Mouse (Mus musculus): ENCODE measurements around the gene Gpc6. TPM values are rescaled to one million over a fixed set of nuclear protein-coding genes. Genes with fewer than 3 reads are reported as not detected.
"Not testable (repeated sequence)": the region's sequence is repeated elsewhere in the genome, so short reads cannot be mapped to it uniquely, and the experiment has no call there.

Gpc6 gene
- polyA plus RNA-seq, 1 experiment from 2014 or later, result 66.2 TPM

- H3K4me2 ChIP-seq, result no peak overlapping the region
- H3K9me3 ChIP-seq (replicated peaks), result no peaks in the 10 kb centered on the region
- H3K27ac ChIP-seq, result no peak overlapping the region
- H3K4me1 ChIP-seq, result no peaks in the 10 kb centered on the region
- H3K36me3 ChIP-seq, result no peaks in the 10 kb centered on the region; the same call in 1 of the 2 replicates
- H3K27me3 ChIP-seq, result no peaks in the 10 kb centered on the region
- no peak overlapping the region for H3K9ac ChIP-seq
- 87% methylated on average over 13 of the region's 13 CpGs for WGBS
- ATAC-seq (replicated peaks; ENCODE audit: low FRiP score), result no peak
- H3K4me3 ChIP-seq (replicated peaks), result no peak overlapping the region
Measured at GRCm38 (mm10) chr14:117435739-117436138, 510.6 kb downstream of the Gpc6 start.

- H3K9me3 ChIP-seq (replicated peaks); H3K27ac ChIP-seq; H3K27me3 ChIP-seq; H3K9ac ChIP-seq; H3K36me3 ChIP-seq; H3K4me3 ChIP-seq (replicated peaks); H3K4me1 ChIP-seq; H3K4me2 ChIP-seq: not testable (repeated sequence)
- peak; percentile 54; the same call in 1 of the 2 replicates for ATAC-seq (replicated peaks; ENCODE audit: low FRiP score)
- WGBS, result 99% methylated on average over 2 of the region's 2 CpGs
Measured at GRCm38 (mm10) chr14:117446675-117447231, 521.6 kb downstream of the Gpc6 start.

GRCm38 (mm10) chr14:117451391-117451991, 526.4 kb downstream of the Gpc6 start:
- H3K36me3 ChIP-seq, result no peaks in the 10 kb centered on the region
- ATAC-seq (replicated peaks; ENCODE audit: low FRiP score), result no peak
- H3K9ac ChIP-seq, result no peak overlapping the region

GRCm38 (mm10) chr14:117452150-117452549, 527.0 kb downstream of the Gpc6 start:
- Histone ChIP-seq H3K4me2 (no peak overlapping the region), H3K9ac (no peak overlapping the region), H3K4me3 (replicated peaks) (no peak overlapping the region), H3K27me3 (no peaks in the 10 kb centered on the region), H3K9me3 (replicated peaks) (no peaks in the 10 kb centered on the region), H3K4me1 (no peaks in the 10 kb centered on the region), H3K36me3 (no peaks in the 10 kb centered on the region), H3K27ac (no peak overlapping the region)
- no peak for ATAC-seq (replicated peaks; ENCODE audit: low FRiP score)
- WGBS, result 82% methylated on average over 7 of the region's 7 CpGs

More at GRCm38 (mm10) chr14:117451391-117451991, 526.4 kb downstream of the Gpc6 start:
- H3K4me1 ChIP-seq, result no peaks in the 10 kb centered on the region
- H3K9me3 ChIP-seq (replicated peaks), result no peaks in the 10 kb centered on the region
- no peak overlapping the region for H3K27ac ChIP-seq
- H3K4me3 ChIP-seq (replicated peaks), result no peak overlapping the region
- WGBS, result 57% methylated on average over 3 of the region's 3 CpGs
- no peak overlapping the region for H3K4me2 ChIP-seq
- no peaks in the 10 kb centered on the region for H3K27me3 ChIP-seq

- Histone ChIP-seq H3K9me3 (replicated peaks) (no peaks in the 10 kb centered on the region), H3K36me3 (no peaks in the 10 kb centered on the region; the same call in 1 of the 2 replicates), H3K9ac (no peak overlapping the region), H3K27me3 (no peaks in the 10 kb centered on the region), H3K4me2 (no peak overlapping the region), H3K27ac (no peak overlapping the region), H3K4me3 (replicated peaks) (no peak overlapping the region), H3K4me1 (peaks cover 10% of the 10 kb centered on the region; the same call in 1 of the 2 replicates)
- ATAC-seq (replicated peaks; ENCODE audit: low FRiP score), result 0 out of 2 replicates have a peak, but pooled peaks have one; percentile 73
- WGBS, result 37% methylated on average over 2 of the region's 2 CpGs
Measured at GRCm38 (mm10) chr14:117473378-117473777, 548.3 kb downstream of the Gpc6 start.

GRCm38 (mm10) chr14:117478879-117479278, 553.8 kb downstream of the Gpc6 start:
- H3K27ac ChIP-seq, result no peak overlapping the region
- H3K9ac ChIP-seq, result no peak overlapping the region
- H3K36me3 ChIP-seq, result no peaks in the 10 kb centered on the region
- H3K9me3 ChIP-seq (replicated peaks), result no peaks in the 10 kb centered on the region
- no peak overlapping the region for H3K4me3 ChIP-seq (replicated peaks)
- H3K4me2 ChIP-seq, result no peak overlapping the region
- H3K4me1 ChIP-seq, result no peaks in the 10 kb centered on the region
- 47% methylated on average over 3 of the region's 3 CpGs for WGBS
- no peaks in the 10 kb centered on the region for H3K27me3 ChIP-seq
- ATAC-seq (replicated peaks; ENCODE audit: low FRiP score), result no peak

- H3K4me3 ChIP-seq (replicated peaks), result no peak overlapping the region
- WGBS, result 77% methylated on average over 4 of the region's 4 CpGs
Measured at GRCm38 (mm10) chr14:117487161-117487754, 562.1 kb downstream of the Gpc6 start.

GRCm38 (mm10) chr14:117490469-117490868, 565.4 kb downstream of the Gpc6 start:
- Histone ChIP-seq H3K27me3 (no peaks in the 10 kb centered on the region), H3K4me3 (replicated peaks) (no peak overlapping the region), H3K9ac (no peak overlapping the region), H3K9me3 (replicated peaks) (no peaks in the 10 kb centered on the region), H3K4me2 (no peak overlapping the region), H3K36me3 (no peaks in the 10 kb centered on the region), H3K4me1 (0 out of 2 replicates have a peak, but pooled peaks cover 3% of the 10 kb centered on the region), H3K27ac (no peak overlapping the region)
- WGBS, result 75% methylated on average over 5 of the region's 5 CpGs
- no peak for ATAC-seq (replicated peaks; ENCODE audit: low FRiP score)

More at GRCm38 (mm10) chr14:117487161-117487754, 562.1 kb downstream of the Gpc6 start:
- no peaks in the 10 kb centered on the region for H3K36me3 ChIP-seq
- H3K9me3 ChIP-seq (replicated peaks), result no peaks in the 10 kb centered on the region
- no peaks in the 10 kb centered on the region for H3K27me3 ChIP-seq
- 0 out of 2 replicates have a peak, but pooled peaks cover 3% of the 10 kb centered on the region for H3K4me1 ChIP-seq
- H3K9ac ChIP-seq, result no peak overlapping the region
- H3K27ac ChIP-seq, result no peak overlapping the region
- no peak for ATAC-seq (replicated peaks; ENCODE audit: low FRiP score)
- no peak overlapping the region for H3K4me2 ChIP-seq

GRCm38 (mm10) chr14:117495118-117495517, 570.0 kb downstream of the Gpc6 start:
- peaks cover 8% of the 10 kb centered on the region; the same call in 1 of the 2 replicates for H3K4me1 ChIP-seq
- H3K4me3 ChIP-seq (replicated peaks), result no peak overlapping the region
- ATAC-seq (replicated peaks; ENCODE audit: low FRiP score), result no peak
- no peak overlapping the region for H3K27ac ChIP-seq
- no peaks in the 10 kb centered on the region for H3K27me3 ChIP-seq
- 68% methylated on average over 3 of the region's 3 CpGs for WGBS
- no peak overlapping the region for H3K4me2 ChIP-seq
- H3K9ac ChIP-seq, result no peak overlapping the region
- no peaks in the 10 kb centered on the region for H3K9me3 ChIP-seq (replicated peaks)
- H3K36me3 ChIP-seq, result no peaks in the 10 kb centered on the region

- no peaks in the 10 kb centered on the region for H3K27me3 ChIP-seq
- no peak overlapping the region for H3K4me3 ChIP-seq (replicated peaks)
- no peaks in the 10 kb centered on the region for H3K9me3 ChIP-seq (replicated peaks)
- ATAC-seq (replicated peaks; ENCODE audit: low FRiP score), result peak; percentile 96
- WGBS, result 47% methylated on average over 6 of the region's 6 CpGs
- H3K4me1 ChIP-seq, result peaks cover 8% of the 10 kb centered on the region; the same call in 1 of the 2 replicates
- no peaks in the 10 kb centered on the region for H3K36me3 ChIP-seq
- no peak overlapping the region for H3K4me2 ChIP-seq
- H3K27ac ChIP-seq, result no peak overlapping the region
- no peak overlapping the region for H3K9ac ChIP-seq
Measured at GRCm38 (mm10) chr14:117498785-117499184, 573.7 kb downstream of the Gpc6 start.

- 92% methylated on average over 4 of the region's 4 CpGs for WGBS
- Histone ChIP-seq H3K4me2 (no peak overlapping the region), H3K9me3 (replicated peaks) (no peaks in the 10 kb centered on the region), H3K4me1 (peaks cover 8% of the 10 kb centered on the region; the same call in 1 of the 2 replicates), H3K36me3 (no peaks in the 10 kb centered on the region), H3K4me3 (replicated peaks) (no peak overlapping the region), H3K27ac (no peak overlapping the region), H3K27me3 (no peaks in the 10 kb centered on the region), H3K9ac (no peak overlapping the region)
- no peak for ATAC-seq (replicated peaks; ENCODE audit: low FRiP score)
Measured at GRCm38 (mm10) chr14:117499354-117499753, 574.2 kb downstream of the Gpc6 start.

GRCm38 (mm10) chr14:117514829-117515228, 589.7 kb downstream of the Gpc6 start:
- H3K27me3 ChIP-seq, result no peaks in the 10 kb centered on the region
- peaks cover 7% of the 10 kb centered on the region for H3K4me1 ChIP-seq
- ATAC-seq (replicated peaks; ENCODE audit: low FRiP score), result no peak
- H3K4me2 ChIP-seq, result no peak overlapping the region
- H3K9ac ChIP-seq, result no peak overlapping the region
- H3K36me3 ChIP-seq, result no peaks in the 10 kb centered on the region
- H3K9me3 ChIP-seq (replicated peaks), result no peaks in the 10 kb centered on the region
- H3K27ac ChIP-seq, result no peak overlapping the region
- WGBS, result 77% methylated on average over 2 of the region's 2 CpGs
- H3K4me3 ChIP-seq (replicated peaks), result no peak overlapping the region
